Mouse (Mus musculus) lung, postnatal 0 days (tissue): Measurements from ENCODE around the gene Mgll. TPM values are rescaled to one million over a fixed set of nuclear protein-coding genes. Genes with fewer than 3 reads are reported as not detected.

Experiments used
- ATAC-seq: fragments of 200-750 bp; cut with Nextera tagmentation; 2 replicates; pipeline ENCODE4 v1.8.0; 2017; ENCODE audit warnings: moderate library complexity
- DNase-seq: peaks from one replicate; pipeline ENCODE4 v3.0.0-alpha.2; 2016; ENCODE audit warnings: low spot score
- H3K27ac ChIP-seq: fragments of 300-500 bp; sonication (generic); 2 replicates; pipeline ENCODE4 v1.5.1; 2014; ENCODE audit warnings: antibody characterized with exemption, mild to moderate bottlenecking, low read length, mixed read lengths
- H3K27me3 ChIP-seq: fragments of 300-500 bp; sonication (generic); replicated peaks from 2 replicates; pipeline ENCODE4 v1.6.1; 2014; ENCODE audit warnings: low read length, mixed read lengths; ENCODE audit not compliant: insufficient read depth
- H3K36me3 ChIP-seq: fragments of 300-500 bp; sonication (generic); 2 replicates; pipeline ENCODE4 v1.6.1; 2014; ENCODE audit warnings: low read length, mixed read lengths; ENCODE audit not compliant: insufficient read depth
- H3K4me1 ChIP-seq: fragments of 300-500 bp; sonication (generic); 2 replicates; pipeline ENCODE4 v1.6.1; 2014; ENCODE audit warnings: antibody characterized with exemption, low read depth, low read length, mixed read lengths; ENCODE audit not compliant: insufficient read depth
- H3K4me2 ChIP-seq: fragments of 300-500 bp; sonication (generic); replicated peaks from 2 replicates; pipeline ENCODE4 v1.6.1; 2014; ENCODE audit warnings: low read depth, mild to moderate bottlenecking, low read length, moderate library complexity, mixed read lengths
- H3K4me3 ChIP-seq: fragments of 300-500 bp; sonication (generic); 2 replicates; pipeline ENCODE4 v1.5.1; 2014; ENCODE audit warnings: low read depth, low read length
- H3K9ac ChIP-seq: fragments of 300-500 bp; sonication (generic); replicated peaks from 2 replicates; pipeline ENCODE4 v1.6.1; 2014; ENCODE audit warnings: low read depth, mild to moderate bottlenecking
- H3K9me3 ChIP-seq: fragments of 300-500 bp; sonication (generic); 2 replicates; pipeline ENCODE4 v1.6.1; 2016; ENCODE audit warnings: low read length, mixed read lengths
- CTCF ChIP-seq: IDR thresholded peaks from 2 replicates; pipeline ENCODE4 v1.5.1; 2016; ENCODE audit warnings: antibody characterized with exemption, mild to moderate bottlenecking
- EP300 ChIP-seq: IDR thresholded peaks from 2 replicates; pipeline ENCODE4 v1.6.1; 2016; ENCODE audit warnings: antibody characterized with exemption, mild to moderate bottlenecking, control low read depth
- WGBS: fragments of 180-500 bp; shearing (Covaris S2); extraction: QIAGEN DNeasy Blood & Tissue Kit; methylation state at CpG from one replicate; pipeline ENCODE4 v1.1.7; 2014; 5-methylcytosine and 5-hydroxymethylcytosine counted together
- polyA plus RNA-seq: library from polyadenylated mRNA; unstranded; fragments of >200 nt; fragmentation: Nextera tagmentation; extraction: Ambion mirVana; gene quantifications from 2 replicates; pipeline ENCODE4 v1.2.1, GENCODE M21; 2015

Mgll gene
- polyA plus RNA-seq, 1 experiment from 2014 or later = 123 TPM

- TF ChIP-seq EP300 (no peak), CTCF (no peak)
- peaks cover 11% of the 10 kb centered on the region for H3K4me1 ChIP-seq
- no peaks in the 10 kb centered on the region for H3K27me3 ChIP-seq
- H3K4me2 ChIP-seq = no peak overlapping the region
- no peak for ATAC-seq
- 86% methylated on average over 26 of the region's 26 CpGs for WGBS
- H3K27ac ChIP-seq = no peak overlapping the region
- no peak overlapping the region for H3K9ac ChIP-seq
- DNase-seq = no peak
- H3K9me3 ChIP-seq = no peaks in the 10 kb centered on the region
- peaks cover 29% of the 10 kb centered on the region; the same call in 1 of the 2 replicates for H3K36me3 ChIP-seq
- H3K4me3 ChIP-seq = no peak overlapping the region
Observed at GRCm38 (mm10) chr6:88839135-88839970, 115.1 kb downstream of the Mgll start.

GRCm38 (mm10) chr6:88840211-88840610 lies 116.0 kb downstream of the Mgll start:
- Histone ChIP-seq H3K4me3 (no peak overlapping the region), H3K27ac (no peak overlapping the region), H3K9me3 (no peaks in the 10 kb centered on the region), H3K4me1 (peaks cover 11% of the 10 kb centered on the region), H3K4me2 (peak overlapping the region; percentile 88; the same call in 1 of the 2 replicates), H3K36me3 (peaks cover 29% of the 10 kb centered on the region; the same call in 1 of the 2 replicates), H3K27me3 (no peaks in the 10 kb centered on the region), H3K9ac (no peak overlapping the region)
- TF ChIP-seq CTCF (no peak), EP300 (no peak)
- 62% methylated on average over 3 of the region's 3 CpGs for WGBS
- ATAC-seq = no peak
- no peak for DNase-seq

GRCm38 (mm10) chr6:88840791-88841513 lies 116.7 kb downstream of the Mgll start:
- 52% methylated on average over 9 of the region's 9 CpGs for WGBS
- Histone ChIP-seq H3K36me3 (peaks cover 23% of the 10 kb centered on the region; the same call in 1 of the 2 replicates), H3K4me3 (peak overlapping the region; percentile 84), H3K4me1 (peaks cover 11% of the 10 kb centered on the region), H3K9me3 (no peaks in the 10 kb centered on the region), H3K4me2 (peak overlapping the region; percentile 88), H3K27me3 (no peaks in the 10 kb centered on the region), H3K9ac (peak overlapping the region; percentile 82), H3K27ac (peak overlapping the region; percentile 97)
- no peak for TF ChIP-seq CTCF
- no peak for TF ChIP-seq EP300
- no peak for ATAC-seq
- no peak for DNase-seq

- ATAC-seq = peak; percentile 2
Observed at GRCm38 (mm10) chr6:88841514-88841780, 117.2 kb downstream of the Mgll start.

GRCm38 (mm10) chr6:88841781-88842689 lies 117.8 kb downstream of the Mgll start, which contains the start of gene Abtb1:
Gene Abtb1, minus strand, starts transcription at chr6:88841984.
- 1% methylated on average over 64 of the region's 72 CpGs for WGBS
- ATAC-seq = peak; percentile 96
- no peaks in the 10 kb centered on the region for H3K9me3 ChIP-seq
- no peaks in the 10 kb centered on the region for H3K27me3 ChIP-seq
- peak; percentile 79 for TF ChIP-seq CTCF
- no peak for TF ChIP-seq EP300
- H3K4me3 ChIP-seq = peak within 1 kb of the TSS; percentile 84
- H3K36me3 ChIP-seq = peaks cover 20% of the 10 kb centered on the region; the same call in 1 of the 2 replicates
- H3K9ac ChIP-seq = peak within 1 kb of the TSS; percentile 82
- peak within 1 kb of the TSS; percentile 97 for H3K27ac ChIP-seq
- H3K4me1 ChIP-seq = peaks cover 11% of the 10 kb centered on the region
- peak; percentile 100 for DNase-seq
- peak within 1 kb of the TSS; percentile 93 for H3K4me2 ChIP-seq

More at GRCm38 (mm10) chr6:88841514-88841780, 117.2 kb downstream of the Mgll start:
- peak overlapping the region; percentile 97 for H3K27ac ChIP-seq
- peak overlapping the region; percentile 84 for H3K4me3 ChIP-seq
- H3K27me3 ChIP-seq = no peaks in the 10 kb centered on the region
- peaks cover 11% of the 10 kb centered on the region for H3K4me1 ChIP-seq
- H3K9me3 ChIP-seq = no peaks in the 10 kb centered on the region
- WGBS = under 1% methylated on average over 22 of the region's 22 CpGs
- no peak for DNase-seq
- TF ChIP-seq CTCF (no peak), EP300 (no peak)
- peaks cover 20% of the 10 kb centered on the region; the same call in 1 of the 2 replicates for H3K36me3 ChIP-seq
- peak overlapping the region; percentile 82 for H3K9ac ChIP-seq
- peak overlapping the region; percentile 88 for H3K4me2 ChIP-seq
